Mouse (Mus musculus) heart, adult 8-10 months (tissue): ENCODE measurements around the gene Tnfaip8l2. TPM values are rescaled to one million over a fixed set of nuclear protein-coding genes. Genes with fewer than 3 reads are reported as not detected.

Source experiments
- DNase-seq: peaks from one replicate; pipeline ENCODE4 v3.0.0; 2022; ENCODE audit warnings: low spot score
- total RNA-seq, 4 experiments: library from RNA; stranded (reverse); gene quantifications; 2 replicates each; pipeline ENCODE4 v1.2.4; 2022

Tnfaip8l2 gene
- 1 to 10 TPM in 3 of 4 experiments, under 1 TPM in 1; 0.62 to 1.9 (median 1.5) TPM for total RNA-seq

DNA sequence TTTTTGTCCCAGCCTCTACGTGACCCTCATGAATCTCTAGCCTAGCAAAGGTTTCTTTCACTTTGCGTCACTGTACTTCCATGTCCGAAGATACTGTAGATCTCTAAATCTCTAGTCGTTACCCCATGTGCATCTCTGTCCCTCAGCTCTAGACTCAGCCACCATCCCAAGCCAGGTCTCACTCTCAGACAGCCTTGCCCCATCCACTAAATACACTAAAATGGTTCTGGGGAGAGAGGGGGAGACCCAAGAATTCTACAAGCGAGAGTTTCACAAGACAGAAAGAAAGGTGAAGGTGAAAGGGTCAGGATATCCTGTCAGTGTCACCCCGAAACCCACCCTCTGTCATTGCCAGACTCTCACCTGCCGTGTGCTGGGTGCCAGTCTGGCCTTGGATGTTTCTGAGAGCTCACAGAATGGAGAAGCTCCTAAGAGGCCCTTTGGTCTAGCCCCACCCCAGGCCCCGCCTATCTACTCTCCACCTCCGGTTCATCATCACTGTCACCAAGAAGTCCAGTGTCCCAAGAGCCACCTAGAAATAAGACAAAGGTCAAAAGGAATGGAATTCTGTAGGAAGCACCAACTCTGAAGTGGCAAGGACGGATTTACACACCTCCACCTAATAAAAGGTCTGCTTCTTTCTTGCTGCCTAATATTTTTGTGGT lies at the start of gene Tnfaip8l2:
Tnfaip8l2 (minus strand) TSS at position 409 of the 665 bp plus-strand sequence.
- no peak for DNase-seq

DNA sequence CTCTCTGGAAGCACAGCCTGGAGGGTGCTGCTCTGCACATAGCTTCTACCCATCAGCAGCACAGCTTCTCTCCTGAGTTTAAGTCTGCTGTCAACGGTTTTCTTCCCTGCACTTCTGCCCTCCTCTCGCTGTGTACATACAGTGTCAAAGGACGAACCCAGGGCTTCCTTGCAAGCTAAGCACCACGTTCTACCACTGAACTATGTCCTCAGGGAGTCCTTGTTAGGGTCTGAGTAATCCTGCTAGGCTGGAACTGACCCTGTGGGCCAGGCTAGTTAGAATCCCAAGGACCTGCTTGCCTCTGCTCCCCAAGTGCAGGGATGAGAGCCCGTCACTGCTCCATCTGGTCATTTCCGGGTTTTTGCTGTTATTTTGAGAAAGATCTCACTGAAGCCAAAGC lies 44.7 kb upstream of the Tnfaip8l2 start:
- no peak for DNase-seq

DNA sequence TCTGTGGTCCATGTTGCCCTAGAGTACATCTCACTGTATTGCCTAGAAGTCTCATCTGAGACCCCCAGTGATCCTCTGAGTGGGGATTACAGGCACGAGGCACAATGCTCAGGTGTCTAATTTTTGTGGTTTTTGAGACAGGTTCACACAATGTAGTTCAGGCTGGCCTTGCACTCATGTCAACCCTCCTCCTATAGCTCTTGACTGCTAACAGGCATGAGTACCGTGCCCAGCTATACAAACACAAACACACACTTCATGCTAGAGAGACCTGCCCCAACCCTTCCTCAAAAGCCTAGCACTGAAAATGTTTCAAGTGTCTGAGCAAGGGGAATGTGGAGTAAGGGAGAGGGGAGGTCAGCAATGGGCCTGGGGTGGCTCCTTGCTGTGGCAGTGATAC lies 43.9 kb upstream of the Tnfaip8l2 start:
- no peak for DNase-seq

DNA sequence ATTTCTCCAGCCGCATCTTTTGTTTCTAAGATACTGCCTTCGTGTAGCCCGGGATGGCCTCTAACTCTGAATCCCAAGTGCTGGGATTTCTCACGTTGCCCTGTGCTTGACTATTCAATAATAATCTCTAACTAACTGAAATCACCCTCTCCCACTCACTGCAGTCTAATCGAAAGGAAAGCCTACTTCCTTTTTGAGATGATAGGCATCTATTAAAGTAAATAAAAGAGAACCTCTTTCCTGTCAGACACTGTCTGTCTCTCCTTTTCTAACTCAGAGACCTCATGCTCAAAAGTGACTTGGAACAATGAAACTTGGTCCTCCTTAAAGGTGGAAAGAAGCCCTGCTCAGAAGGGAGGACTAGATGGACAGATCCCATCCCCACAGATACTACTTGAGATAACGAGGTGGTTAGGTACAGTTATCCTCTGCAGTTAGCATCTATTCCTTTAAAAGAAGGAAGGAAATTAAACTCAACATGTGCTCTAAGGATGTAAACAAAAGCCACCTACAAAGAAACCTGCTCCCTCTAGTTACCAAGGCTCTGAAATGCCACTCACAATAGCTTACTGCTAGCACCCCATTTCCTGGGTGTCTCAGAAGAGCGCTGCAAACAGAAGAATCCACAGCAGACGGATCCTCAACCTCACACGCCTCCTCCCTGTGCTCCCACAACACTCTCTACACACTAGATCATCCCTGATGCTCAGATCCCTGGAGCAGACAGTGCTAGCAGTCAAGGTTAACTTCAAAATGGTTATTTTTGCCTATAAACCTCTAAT lies 42.8 kb upstream of the Tnfaip8l2 start:
- DNase-seq: no peak

DNA sequence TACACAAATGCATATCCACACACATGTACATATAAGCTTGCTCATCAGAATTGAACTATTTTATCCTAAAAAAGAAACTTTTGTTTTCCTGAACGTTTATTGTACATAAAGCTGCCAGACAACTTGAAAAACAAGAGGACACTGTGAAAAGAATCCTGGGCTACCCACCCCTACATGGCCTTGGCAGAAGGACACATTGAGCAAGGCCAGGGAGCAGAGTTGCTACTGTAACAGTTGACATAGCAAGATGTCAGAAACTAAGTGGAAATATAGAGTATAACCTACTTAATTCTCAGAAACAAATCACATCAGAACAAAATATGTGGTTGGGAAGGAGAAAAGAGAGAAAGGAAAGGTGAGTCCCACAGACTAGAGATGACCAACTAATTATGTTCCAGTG lies 39.7 kb upstream of the Tnfaip8l2 start:
- DNase-seq: no peak

DNA sequence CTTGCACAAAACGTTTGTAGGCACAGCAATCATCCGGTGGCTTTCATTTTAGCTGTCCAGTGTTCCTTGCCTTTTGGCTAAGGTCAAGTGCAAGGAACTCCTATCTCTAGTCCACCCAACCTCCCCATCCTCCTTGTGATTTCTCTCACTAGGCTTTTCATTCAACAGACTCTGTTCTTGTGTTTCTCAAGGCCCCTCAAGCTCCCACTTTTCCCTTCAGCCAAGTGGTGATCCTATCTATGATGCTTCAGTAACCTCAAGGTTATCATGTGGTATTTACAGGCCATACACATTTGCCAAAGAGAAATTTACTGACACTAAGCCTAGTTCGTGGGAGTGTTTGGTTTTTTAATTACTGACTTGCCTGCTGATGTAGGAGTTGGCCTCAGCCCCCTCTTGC lies 37.7 kb upstream of the Tnfaip8l2 start:
- no peak for DNase-seq

DNA sequence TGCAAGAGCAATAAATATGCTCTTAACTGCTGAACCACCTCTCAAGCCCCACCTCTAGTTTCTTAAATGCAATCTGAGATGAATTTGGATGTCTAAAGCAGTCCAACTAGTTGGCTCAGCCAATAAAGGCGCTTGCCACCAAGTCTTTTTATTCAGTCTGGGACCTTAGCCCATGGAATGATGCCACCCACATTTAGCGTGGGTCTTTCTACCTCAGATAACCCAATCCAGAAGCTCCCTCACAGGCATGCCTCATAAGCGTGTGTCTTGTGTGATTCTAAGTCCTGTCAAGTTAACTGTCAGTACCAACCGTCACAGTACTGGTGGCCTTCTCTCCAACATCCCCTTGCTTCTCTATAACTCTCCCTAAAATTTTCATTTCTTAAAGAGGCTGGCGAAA lies 36.8 kb upstream of the Tnfaip8l2 start:
- DNase-seq: no peak

DNA sequence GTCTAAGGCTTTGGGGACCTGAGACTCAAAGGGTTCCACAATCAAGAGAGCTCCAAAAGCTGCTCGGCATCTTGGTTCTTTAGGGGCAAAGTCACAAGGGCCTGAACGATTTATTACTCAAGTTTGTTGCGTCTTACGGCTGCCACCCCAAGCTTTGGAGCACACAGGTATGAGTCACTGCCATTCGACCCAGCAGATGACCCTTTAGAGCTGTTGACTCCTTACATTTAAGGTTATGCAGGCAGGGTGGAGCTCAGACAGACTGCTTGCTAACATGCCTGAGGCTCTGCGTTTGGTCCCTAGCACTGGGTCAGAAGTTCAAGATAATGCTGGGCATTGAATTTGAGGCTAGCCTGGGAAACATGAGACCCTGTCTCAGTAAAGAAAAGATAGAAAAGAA lies 35.4 kb upstream of the Tnfaip8l2 start:
- no peak for DNase-seq

DNA sequence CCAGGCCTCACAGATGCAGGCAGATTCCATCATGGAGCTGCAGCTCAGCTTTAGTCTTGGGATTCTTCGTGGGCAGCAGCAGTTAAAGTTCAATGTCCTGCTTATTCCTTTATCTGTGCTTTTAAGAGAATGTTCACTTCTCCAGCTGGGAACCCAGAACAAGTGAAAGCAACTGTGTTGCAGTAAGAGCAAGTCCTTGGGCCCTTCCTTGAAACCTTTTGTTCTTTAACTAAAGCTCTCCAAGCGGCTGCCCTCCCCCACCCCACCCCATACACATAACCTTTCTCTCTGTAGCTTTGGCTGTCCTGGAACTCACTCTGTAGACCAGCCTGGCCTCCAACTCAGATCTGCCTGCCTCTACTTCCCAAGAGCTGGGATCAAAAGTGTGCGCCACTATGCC lies 34.3 kb upstream of the Tnfaip8l2 start:
- DNase-seq: no peak

DNA sequence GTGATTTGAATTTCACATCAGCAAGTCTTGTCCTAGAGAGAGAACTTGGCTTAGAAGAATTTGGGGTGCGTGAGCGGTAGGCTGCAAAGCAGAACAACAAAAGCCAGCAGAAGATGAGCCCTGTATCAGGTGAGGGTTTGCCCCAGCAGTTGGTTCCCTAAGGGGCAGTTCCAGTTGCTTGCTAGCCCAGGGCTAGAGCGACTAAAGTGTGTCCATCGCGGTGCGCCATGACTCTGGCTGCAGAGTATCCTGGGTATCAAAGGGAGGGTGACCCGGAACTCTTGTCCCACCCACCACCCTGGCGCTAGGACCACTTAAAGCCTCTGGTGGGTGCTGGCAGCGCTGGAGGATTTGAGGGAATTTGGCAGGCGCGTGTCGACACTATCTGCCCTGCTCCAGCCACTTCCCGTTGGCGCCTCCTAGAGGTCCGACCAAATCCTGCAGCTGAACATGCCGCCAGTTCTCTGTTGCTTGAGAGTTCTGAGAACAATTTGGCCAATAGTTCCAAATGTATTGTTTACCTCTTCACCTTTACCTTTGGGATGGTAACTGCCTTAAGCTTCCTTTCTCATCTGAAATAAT lies 31.9 kb upstream of the Tnfaip8l2 start:
- peak; percentile 86 for DNase-seq

DNA sequence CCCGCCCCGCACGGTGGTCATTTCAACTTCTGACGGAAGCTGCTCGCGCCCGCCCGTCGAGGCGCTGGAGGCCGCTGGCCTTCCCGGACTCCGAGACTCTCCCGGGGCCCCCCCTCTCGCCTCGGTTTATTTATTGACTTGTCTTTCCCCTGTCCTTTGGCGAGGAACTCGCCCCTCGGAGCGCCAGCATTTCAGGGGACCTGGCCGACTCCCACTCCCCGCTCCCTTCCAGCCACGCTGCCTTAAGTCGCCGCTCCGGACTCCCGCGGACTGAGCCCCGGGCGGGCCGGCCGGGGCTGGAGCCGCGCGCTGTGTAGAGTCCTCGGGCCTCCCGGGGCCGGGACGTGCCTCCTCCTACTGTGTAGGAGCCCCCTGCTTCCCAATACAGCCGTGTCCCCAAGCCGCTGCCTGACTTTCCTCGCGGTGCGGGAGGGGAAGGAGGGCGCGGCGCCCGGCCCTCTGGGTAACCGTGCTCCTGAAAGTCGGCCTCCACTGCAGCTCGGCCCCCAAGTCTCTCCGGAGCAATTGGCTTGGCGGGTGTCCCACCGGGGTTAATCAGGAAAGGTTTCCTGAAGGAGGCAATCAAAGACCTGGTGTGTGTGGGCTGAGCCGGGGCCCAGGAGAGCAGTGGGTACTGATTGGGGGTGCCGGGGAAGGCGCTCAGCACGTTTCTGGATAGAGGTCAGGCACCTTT lies 31.2 kb upstream of the Tnfaip8l2 start:
- no peak for DNase-seq

DNA sequence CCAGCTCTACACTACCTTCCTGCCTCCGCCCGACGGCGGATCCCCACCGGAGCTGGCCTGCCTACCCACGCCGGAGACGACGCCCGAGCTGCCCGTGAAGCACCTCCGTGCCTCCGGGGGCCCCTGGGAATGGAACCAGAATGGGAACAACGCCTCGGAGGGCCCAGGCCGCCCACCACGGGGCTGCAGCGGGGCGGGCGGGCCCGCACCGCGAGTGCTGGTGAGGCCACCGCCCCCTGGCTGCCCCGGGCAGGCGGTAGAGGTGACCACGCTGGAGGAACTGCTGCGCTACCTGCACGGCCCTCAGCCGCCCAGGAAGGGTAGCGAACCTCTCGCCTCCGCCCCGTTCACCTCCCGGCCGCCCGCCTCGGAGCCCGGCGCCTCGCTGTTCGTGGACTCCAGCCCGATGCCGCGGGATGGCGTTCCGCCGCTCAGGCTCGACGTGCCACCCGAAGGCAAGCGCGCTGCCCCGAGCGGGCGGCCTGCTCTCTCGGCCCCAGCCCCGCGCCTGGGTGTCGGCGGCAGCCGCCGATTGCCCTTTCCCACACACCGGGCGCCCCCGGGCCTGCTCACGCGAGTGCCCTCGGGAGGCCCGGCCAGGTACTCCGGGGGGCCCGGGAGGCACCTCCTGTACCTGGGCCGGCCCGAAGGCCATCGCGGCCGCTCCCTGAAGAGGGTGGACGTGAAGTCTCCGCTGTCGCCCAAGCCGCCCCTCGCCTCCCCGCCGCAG lies 30.5 kb upstream of the Tnfaip8l2 start:
- no peak for DNase-seq

DNA sequence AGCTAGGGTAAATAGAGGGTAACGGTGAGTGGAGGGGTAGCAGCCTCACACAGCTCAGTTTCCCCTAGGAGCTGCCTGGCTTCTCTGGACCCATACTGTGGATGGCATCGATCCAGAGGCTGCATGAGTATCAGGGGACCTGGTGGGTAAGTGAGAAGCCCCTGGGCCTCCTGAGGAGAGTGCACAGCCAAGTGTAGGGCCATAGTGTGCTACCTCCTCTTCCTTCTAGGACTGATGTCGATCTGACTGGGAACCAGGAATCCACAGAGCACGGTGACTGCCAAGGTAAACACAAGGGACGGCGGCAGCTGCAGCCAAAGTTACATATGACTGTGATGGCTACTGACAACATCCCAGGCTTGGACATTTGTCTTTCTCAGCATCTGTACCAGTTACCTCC lies 28.9 kb upstream of the Tnfaip8l2 start:
- no peak for DNase-seq

DNA sequence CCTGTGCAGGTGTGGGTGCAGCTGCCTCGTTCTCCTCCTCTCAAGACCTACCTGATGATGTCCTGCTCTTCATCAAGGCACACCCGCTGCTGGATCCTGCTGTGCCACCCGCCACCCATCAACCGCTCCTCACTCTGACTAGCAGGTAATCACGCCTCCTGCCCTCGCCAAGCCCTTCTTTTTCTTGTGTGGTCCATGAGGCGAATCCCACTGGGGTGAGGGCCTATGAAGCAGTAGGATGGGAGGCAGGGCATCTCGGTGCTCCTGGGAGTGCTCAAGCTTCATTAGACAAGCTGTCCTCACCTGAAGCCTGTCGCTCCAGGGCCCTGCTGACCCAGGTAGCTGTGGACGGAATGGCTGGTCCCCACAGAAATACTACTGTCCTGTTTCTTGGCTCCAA lies 27.8 kb upstream of the Tnfaip8l2 start:
- DNase-seq: no peak

DNA sequence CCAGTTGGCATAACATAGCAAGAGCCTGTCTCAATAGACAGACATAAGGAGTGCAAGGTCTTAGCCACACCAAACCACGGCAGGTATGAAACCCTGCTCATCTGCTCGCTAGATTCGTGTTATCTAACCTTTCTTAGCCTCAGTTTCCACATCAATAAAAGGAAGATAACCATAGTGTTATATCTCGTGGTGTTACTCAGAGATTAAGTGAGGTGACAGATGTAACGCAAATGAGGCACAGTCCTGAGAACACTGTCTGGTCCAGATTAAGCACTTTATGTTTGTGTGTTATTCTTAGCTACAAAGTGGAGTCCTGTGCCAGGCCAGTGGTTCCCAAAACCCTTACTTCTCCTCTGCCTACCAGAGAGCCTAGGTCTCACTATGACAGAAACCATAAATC lies 22.7 kb upstream of the Tnfaip8l2 start:
- DNase-seq: no peak

DNA sequence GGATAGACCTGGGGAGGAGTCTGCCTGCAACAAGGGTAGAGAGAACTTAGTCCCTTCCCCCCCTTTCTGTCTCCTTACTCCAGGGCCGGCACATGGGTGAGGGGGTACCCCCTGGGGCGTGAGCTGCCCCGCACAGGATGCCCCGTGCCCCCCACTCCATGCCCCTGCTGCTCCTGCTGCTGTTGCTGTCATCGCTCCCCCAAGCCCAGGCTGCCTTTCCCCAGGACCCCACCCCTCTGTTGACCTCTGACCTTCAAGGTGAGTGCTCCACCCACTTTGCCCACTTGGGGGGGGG lies 22.0 kb upstream of the Tnfaip8l2 start:
- DNase-seq: no peak

DNA sequence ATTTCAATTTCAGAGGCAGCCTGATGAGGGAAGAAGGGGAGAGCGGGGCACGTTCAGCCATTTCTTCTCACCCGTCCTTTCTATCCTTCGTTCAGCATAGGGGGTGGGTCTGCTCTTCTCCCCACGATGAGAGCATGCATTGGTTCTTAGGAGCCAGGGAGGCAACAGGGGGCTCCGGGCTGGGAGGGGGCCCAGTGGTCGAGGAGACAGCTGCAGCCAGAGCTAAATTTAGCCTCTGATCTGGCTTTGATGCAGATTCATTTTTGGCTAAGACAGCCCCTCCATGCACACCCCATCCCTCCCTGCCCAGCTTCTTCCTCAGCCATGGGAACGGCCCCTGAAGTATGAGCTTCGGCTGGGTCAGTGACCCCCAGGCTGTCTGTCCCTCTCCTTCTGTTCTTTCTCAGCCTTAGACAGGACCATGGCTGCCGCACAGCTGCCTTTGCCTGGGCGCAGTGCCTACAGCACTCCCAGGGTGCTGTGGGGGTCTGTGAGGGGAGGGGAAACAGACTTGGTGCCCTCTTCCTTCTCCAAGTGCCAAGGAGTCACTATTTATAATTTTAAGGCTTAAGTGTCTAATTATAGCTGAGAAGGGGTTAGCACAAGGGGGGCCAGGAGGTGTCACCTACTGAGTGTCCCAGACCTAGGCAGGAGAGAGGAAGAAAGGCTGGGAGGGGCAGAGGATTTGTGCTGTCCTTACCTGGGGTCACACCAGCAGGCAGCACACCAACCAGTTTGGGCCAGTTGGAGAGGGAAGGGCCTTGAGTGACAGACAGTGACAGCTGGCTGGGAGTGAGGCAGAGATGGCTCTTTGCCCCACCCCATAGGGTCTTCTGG lies 21.5 kb upstream of the Tnfaip8l2 start:
- DNase-seq: no peak

DNA sequence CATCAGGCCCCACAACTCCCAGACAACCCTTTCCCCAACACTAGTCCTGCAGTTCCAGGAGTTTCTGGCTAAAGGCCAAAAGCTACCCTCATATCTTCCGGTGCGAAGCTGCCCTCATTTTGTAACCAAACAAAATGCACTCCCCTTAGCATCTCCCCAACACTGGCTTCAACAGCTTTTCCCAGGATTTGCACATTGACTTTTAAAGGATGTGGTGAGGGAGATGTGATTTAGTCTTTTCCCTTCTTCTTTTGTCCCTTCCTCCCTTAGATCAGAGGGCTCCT lies 20.1 kb upstream of the Tnfaip8l2 start:
- DNase-seq: no peak

DNA sequence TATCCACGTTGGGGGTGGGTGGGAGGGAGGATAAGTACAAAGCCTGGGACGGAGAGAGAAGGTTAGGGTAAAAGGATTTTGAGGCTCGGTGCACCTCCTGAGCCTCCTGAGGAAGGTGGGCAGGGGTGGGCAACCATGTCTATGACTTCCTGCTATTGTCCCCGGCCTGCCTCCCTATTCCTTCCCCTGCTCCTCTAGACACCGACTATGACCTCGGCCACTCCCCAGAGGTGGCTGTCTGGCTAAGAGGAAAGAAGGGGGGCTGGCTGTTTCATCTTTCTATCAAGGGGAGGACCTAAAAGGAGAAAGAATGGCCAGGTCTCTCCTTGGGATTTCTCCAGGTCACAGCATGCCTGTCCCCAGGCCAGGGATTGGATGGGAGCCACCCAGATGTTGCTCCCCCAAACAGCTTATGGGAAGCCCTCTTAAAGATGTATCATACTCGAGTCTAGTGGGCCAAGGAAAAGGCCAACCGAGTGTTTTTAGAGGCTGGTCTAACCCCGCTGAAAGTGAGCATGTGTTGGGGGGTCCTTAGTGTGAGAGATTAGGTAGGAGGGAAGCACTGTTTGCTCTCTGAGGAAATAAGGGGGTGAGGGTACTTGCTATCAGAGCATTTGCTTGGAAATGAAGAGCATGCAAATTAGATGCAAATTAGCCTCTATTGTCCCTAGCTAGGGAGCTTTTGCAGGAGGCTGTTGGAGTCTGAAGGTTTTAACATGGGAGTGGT lies 19.6 kb upstream of the Tnfaip8l2 start:
- no peak for DNase-seq

DNA sequence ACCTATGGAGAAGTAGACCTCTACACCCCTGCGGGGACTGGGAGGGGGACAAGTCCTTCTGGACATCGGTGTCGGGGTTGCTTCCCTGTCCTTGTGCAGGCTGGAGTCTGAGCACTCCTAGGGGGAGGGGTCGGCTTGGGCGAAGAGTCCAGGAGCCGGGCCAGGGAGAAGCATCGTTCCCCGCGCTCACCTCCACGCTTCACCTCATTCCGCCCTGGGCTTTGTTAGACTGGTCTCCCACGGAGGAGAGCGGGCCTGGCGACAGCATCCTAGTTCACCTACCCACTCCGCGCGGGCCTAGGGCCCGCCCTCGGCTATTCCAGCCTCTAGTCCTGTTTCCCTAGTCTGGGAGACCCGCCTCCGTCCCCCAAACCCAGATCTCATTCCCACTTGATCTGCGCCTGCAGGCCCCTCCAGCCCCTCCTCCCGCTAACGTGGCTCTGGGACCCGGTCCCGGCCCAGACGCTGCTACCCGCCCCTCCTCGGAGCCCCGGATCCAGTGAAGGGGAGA lies 18.9 kb upstream of the Tnfaip8l2 start:
- DNase-seq: no peak
